Mouse (Mus musculus) hindbrain, embryonic 12.5 days (tissue): Measurements from ENCODE around the gene Fbxo6. TPM values are rescaled to one million over a fixed set of nuclear protein-coding genes. Genes with fewer than 3 reads are reported as not detected.
"Not testable (repeated sequence)": the region's sequence is repeated elsewhere in the genome, so short reads cannot be mapped to it uniquely, and the experiment has no call there.

Experiments
- ATAC-seq: fragments of 200-750 bp; cut with Nextera tagmentation; 2 replicates; pipeline ENCODE4 v1.8.0; 2017; ENCODE audit warnings: moderate TSS enrichment; ENCODE audit not compliant: low FRiP score
- H3K27ac ChIP-seq: fragments of 300-500 bp; sonication (generic); 2 replicates; pipeline ENCODE4 v1.5.1; 2016; ENCODE audit warnings: mild to moderate bottlenecking
- H3K27me3 ChIP-seq: fragments of 300-500 bp; sonication (generic); 2 replicates; pipeline ENCODE4 v1.6.1; 2016; ENCODE audit warnings: mild to moderate bottlenecking
- H3K36me3 ChIP-seq: fragments of 300-500 bp; sonication (generic); 2 replicates; pipeline ENCODE4 v1.6.1; 2016; ENCODE audit warnings: mild to moderate bottlenecking
- H3K4me1 ChIP-seq: fragments of 300-500 bp; sonication (generic); 2 replicates; pipeline ENCODE4 v1.6.1; 2016
- H3K4me2 ChIP-seq: fragments of 300-500 bp; sonication (generic); replicated peaks from 2 replicates; pipeline ENCODE4 v1.6.1; 2016; ENCODE audit warnings: mild to moderate bottlenecking
- H3K4me3 ChIP-seq: fragments of 300-500 bp; sonication (generic); 2 replicates; pipeline ENCODE4 v1.5.1; 2016; ENCODE audit warnings: mild to moderate bottlenecking
- H3K9ac ChIP-seq: fragments of 300-500 bp; sonication (generic); 2 replicates; pipeline ENCODE4 v1.6.1; 2016; ENCODE audit warnings: mild to moderate bottlenecking, moderate library complexity
- H3K9me3 ChIP-seq: fragments of 300-500 bp; sonication (generic); replicated peaks from 2 replicates; pipeline ENCODE4 v1.6.1; 2016; ENCODE audit warnings: mild to moderate bottlenecking
- WGBS: fragments of 180-500 bp; shearing (Covaris S2); methylation state at CpG from one replicate; pipeline ENCODE4 v1.1.7; 2016; 5-methylcytosine and 5-hydroxymethylcytosine counted together
- polyA plus RNA-seq: library from polyadenylated mRNA; unstranded; fragments of >200 nt; fragmentation: Nextera tagmentation; extraction: Ambion mirVana; gene quantifications from 2 replicates; pipeline ENCODE4 v1.2.1, GENCODE M21; 2016

The Fbxo6 gene
- 15.2 and 15.9 TPM in 2 replicates for polyA plus RNA-seq

GRCm38 (mm10) chr4:148151267-148152168, at the start of gene Fbxo6:
Gene Fbxo6 (minus strand): TSS chr4:148152140.
- Histone ChIP-seq H3K36me3 (peaks cover 42% of the 10 kb centered on the region), H3K27me3 (no peaks in the 10 kb centered on the region), H3K4me3 (peak within 1 kb of the TSS; percentile 48), H3K4me1 (peaks cover 18% of the 10 kb centered on the region), H3K4me2 (peak within 1 kb of the TSS; percentile 82), H3K9ac (peak within 1 kb of the TSS; percentile 64), H3K27ac (peak within 1 kb of the TSS; percentile 89), H3K9me3 (no peaks in the 10 kb centered on the region)
- 1% methylated on average over 53 of the region's 67 CpGs for WGBS
- ATAC-seq, result peak; percentile 91

- no peak overlapping the region for H3K4me3 ChIP-seq
- H3K9me3 ChIP-seq, result no peaks in the 10 kb centered on the region
- H3K4me2 ChIP-seq, result no peak overlapping the region
- H3K9ac ChIP-seq, result no peak overlapping the region
- H3K36me3 ChIP-seq, result no peaks in the 10 kb centered on the region
- ATAC-seq, result no peak
- WGBS, result 45% methylated on average over 10 of the region's 10 CpGs
- no peak overlapping the region for H3K27ac ChIP-seq
- H3K27me3 ChIP-seq, result peaks cover 8% of the 10 kb centered on the region
- H3K4me1 ChIP-seq, result peaks cover 8% of the 10 kb centered on the region; the same call in 1 of the 2 replicates
These were observed 46.8 kb upstream of the Fbxo6 start for GRCm38 (mm10) chr4:148198721-148199120.

DNA sequence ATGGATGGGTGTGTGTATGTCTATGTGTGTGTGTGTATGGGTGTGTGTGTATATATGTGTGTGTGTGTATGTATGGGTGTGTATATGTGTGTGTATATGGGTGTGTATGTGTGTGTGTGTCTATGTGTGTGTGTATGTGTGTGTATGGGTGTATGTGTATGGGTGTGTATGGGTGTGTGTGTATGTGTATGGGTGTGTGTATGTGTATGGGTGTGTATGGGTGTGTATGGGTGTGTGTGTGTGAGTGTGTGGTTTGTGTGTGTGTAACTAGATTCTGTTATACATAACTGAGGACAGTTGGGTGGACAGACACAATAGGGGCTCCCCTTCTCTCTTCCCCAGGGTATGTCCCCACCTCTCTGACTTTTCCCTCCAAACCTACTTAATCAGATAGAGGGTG, 42.5 kb upstream of the Fbxo6 start:
- Histone ChIP-seq H3K4me2 (no peak overlapping the region), H3K27ac (no peak overlapping the region), H3K4me3 (no peak overlapping the region), H3K27me3 (peaks cover 8% of the 10 kb centered on the region; the same call in 1 of the 2 replicates), H3K36me3 (no peaks in the 10 kb centered on the region), H3K9ac (no peak overlapping the region), H3K9me3 (no peaks in the 10 kb centered on the region), H3K4me1 (peaks cover 15% of the 10 kb centered on the region)
- no peak for ATAC-seq

DNA sequence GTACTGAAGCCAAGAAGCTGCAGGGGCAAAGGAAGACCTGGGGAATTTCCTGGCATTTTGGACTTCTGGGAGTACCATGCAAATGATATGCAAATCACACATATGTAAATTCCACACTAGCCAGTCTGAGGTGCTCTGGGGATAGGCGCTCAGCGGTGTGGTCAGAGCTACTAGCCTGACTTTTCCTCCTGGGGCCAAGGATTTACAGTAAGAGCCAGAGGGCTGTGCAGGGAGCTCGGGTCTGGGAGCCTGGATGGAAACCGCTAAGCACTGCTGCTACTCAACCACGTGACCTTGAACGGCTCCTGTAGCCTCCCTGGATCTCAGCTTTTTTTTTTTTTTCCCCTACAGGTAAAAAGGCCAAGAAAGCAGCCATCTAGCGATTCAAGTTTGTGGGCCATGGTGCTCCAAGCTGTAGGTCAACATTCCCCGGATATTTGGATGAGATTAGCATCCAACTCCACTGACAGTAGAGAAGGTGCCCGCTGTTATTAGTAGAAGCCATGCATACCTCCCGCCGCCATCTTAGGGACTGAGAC, 40.8 kb upstream of the Fbxo6 start:
- H3K4me3 ChIP-seq, result no peak overlapping the region
- 32% methylated on average over 11 of the region's 11 CpGs for WGBS
- peaks cover 3% of the 10 kb centered on the region; the same call in 1 of the 2 replicates for H3K27me3 ChIP-seq
- no peak overlapping the region for H3K4me2 ChIP-seq
- H3K27ac ChIP-seq, result no peak overlapping the region
- no peaks in the 10 kb centered on the region for H3K36me3 ChIP-seq
- peak; percentile 36; the same call in 1 of the 2 replicates for ATAC-seq
- peaks cover 7% of the 10 kb centered on the region for H3K4me1 ChIP-seq
- no peaks in the 10 kb centered on the region for H3K9me3 ChIP-seq
- H3K9ac ChIP-seq, result no peak overlapping the region

DNA sequence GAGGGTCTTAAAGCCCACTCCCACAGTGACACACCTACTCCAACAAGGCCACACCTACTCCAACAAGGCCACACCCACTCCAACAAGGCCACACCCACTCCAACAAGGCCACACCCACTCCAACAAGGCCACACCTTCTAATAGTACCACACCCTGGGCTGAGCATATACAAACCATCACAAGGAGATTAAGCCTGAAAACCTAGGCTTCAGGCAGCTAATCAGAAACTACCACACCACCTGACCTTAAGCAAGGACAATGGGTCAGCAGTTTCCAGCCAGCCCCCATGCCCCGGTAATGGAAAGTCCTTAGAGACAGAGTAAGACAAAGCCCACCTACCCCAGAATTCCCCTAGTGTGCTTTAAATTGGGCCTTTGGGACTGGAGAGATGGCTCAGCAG, 36.8 kb upstream of the Fbxo6 start:
- H3K9ac ChIP-seq, H3K9me3 ChIP-seq, H3K4me2 ChIP-seq, H3K27ac ChIP-seq, H3K27me3 ChIP-seq, H3K36me3 ChIP-seq, H3K4me3 ChIP-seq, ATAC-seq: not testable (repeated sequence)
- 90% methylated on average over 1 of the region's 1 CpGs for WGBS
- H3K4me1 ChIP-seq, result peaks cover 12% of the 10 kb centered on the region

DNA sequence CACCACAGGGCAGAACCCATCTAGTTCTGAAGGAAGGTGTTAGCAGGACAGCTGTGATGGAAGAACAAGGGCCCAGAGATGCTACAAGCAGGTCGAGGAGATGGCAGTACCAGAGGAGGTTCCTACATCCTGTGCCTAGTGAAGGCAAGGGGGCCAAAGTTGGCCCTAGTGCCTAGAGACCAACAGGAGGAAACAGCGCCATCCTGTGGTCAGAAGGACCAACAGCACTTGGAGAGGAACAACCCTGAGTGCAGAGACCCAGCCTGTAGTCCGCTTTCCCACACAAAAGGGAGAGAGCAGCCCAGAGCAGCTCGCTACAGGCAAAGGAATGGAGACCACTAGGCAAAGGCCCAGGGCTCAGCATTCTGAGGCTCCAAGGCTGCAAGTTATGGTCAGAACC, 33.9 kb upstream of the Fbxo6 start:
- H3K9me3 ChIP-seq, result no peaks in the 10 kb centered on the region
- no peak overlapping the region for H3K9ac ChIP-seq
- no peak overlapping the region for H3K4me2 ChIP-seq
- peaks cover 9% of the 10 kb centered on the region; the same call in 1 of the 2 replicates for H3K27me3 ChIP-seq
- no peak overlapping the region for H3K27ac ChIP-seq
- H3K4me1 ChIP-seq, result peaks cover 11% of the 10 kb centered on the region
- H3K4me3 ChIP-seq, result no peak overlapping the region
- ATAC-seq, result no peak
- H3K36me3 ChIP-seq, result no peaks in the 10 kb centered on the region
- WGBS, result 71% methylated on average over 4 of the region's 4 CpGs

DNA sequence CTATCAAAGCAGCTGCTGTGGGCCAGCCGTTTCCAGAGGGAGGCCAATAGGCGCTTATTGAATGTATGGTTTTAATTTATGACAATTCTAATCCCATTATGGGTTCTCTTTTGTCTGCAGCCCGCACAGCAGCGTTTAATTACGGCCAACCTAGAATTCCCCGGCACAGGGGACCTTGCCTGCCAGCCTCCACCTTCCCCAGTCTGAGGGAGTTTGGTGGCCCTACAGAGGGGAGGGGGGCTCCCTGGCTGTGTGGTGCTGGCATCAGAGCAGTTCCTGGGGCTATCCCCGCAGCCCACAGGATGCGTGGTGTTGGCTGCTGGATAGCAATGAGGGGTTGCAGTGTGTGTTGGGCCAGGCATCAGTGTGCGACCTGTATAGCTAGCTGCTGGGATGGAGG, 32.6 kb upstream of the Fbxo6 start:
- Histone ChIP-seq H3K27me3 (peaks cover 9% of the 10 kb centered on the region; the same call in 1 of the 2 replicates), H3K4me2 (no peak overlapping the region), H3K9ac (no peak overlapping the region), H3K4me1 (peaks cover 11% of the 10 kb centered on the region), H3K9me3 (no peaks in the 10 kb centered on the region), H3K36me3 (no peaks in the 10 kb centered on the region), H3K27ac (no peak overlapping the region), H3K4me3 (no peak overlapping the region)
- ATAC-seq, result 0 out of 2 replicates have a peak, but pooled peaks have one; percentile 17
- WGBS, result 45% methylated on average over 9 of the region's 9 CpGs

- Histone ChIP-seq H3K27me3 (peaks cover 15% of the 10 kb centered on the region; the same call in 1 of the 2 replicates), H3K4me3 (no peak overlapping the region)
- 45% methylated on average over 8 of the region's 8 CpGs for WGBS
These were observed 30.4 kb upstream of the Fbxo6 start for GRCm38 (mm10) chr4:148182363-148182762.

DNA sequence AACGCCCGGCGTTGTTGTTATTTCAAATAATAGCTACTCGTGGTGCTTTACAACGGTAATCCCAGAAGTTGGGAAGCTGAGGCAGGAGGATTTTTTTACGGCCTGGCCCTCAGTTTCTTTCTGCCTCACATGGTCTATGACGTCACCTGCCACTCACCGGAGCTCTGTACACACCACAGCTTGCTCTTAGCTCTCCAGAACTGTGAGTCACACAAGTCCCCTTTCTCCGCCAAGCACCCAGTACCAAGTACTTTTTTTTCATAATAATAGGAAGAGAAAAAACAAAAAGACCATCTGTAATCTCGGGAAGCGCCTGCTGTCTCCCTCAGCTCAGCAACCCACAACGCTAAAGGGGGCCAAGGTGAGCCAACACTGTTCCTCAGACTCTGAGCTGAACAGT, 29.5 kb upstream of the Fbxo6 start:
- Histone ChIP-seq H3K27me3 (peaks cover 16% of the 10 kb centered on the region), H3K4me2 (no peak overlapping the region), H3K4me3 (no peak overlapping the region), H3K36me3 (no peaks in the 10 kb centered on the region), H3K9ac (no peak overlapping the region), H3K4me1 (peaks cover 15% of the 10 kb centered on the region), H3K9me3 (no peaks in the 10 kb centered on the region), H3K27ac (no peak overlapping the region)
- WGBS, result 88% methylated on average over 12 of the region's 12 CpGs
- no peak for ATAC-seq

More at GRCm38 (mm10) chr4:148182363-148182762, 30.4 kb upstream of the Fbxo6 start:
- Histone ChIP-seq H3K36me3 (no peaks in the 10 kb centered on the region), H3K9ac (no peak overlapping the region), H3K9me3 (no peaks in the 10 kb centered on the region), H3K4me1 (peaks cover 15% of the 10 kb centered on the region), H3K27ac (no peak overlapping the region), H3K4me2 (no peak overlapping the region)
- no peak for ATAC-seq

DNA sequence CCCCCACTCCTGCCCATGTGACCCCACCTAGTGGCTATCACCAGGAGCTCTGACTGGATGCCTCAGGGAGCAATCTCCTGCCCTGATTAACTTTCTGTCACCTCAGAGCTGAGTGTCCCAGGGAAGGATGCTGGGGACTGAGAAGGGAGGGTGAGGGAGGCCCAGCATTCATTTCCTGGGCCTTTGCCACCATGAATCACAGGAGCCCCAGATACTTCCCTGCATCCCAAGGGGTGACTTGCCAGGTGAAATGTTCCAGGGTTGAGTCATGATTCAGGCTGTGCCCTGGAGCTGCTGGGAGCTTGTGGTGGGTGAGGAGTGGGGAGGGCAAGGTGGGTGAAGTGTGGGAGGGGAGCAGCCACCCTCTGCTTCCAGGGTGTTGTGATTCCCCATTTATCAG, 25.8 kb upstream of the Fbxo6 start:
- no peaks in the 10 kb centered on the region for H3K9me3 ChIP-seq
- H3K9ac ChIP-seq, result no peak overlapping the region
- H3K4me1 ChIP-seq, result peaks cover 26% of the 10 kb centered on the region
- H3K27ac ChIP-seq, result no peak overlapping the region; the same call in 1 of the 2 replicates
- H3K27me3 ChIP-seq, result peaks cover 43% of the 10 kb centered on the region
- ATAC-seq, result no peak
- no peaks in the 10 kb centered on the region for H3K36me3 ChIP-seq
- H3K4me2 ChIP-seq, result no peak overlapping the region
- no peak overlapping the region for H3K4me3 ChIP-seq

DNA sequence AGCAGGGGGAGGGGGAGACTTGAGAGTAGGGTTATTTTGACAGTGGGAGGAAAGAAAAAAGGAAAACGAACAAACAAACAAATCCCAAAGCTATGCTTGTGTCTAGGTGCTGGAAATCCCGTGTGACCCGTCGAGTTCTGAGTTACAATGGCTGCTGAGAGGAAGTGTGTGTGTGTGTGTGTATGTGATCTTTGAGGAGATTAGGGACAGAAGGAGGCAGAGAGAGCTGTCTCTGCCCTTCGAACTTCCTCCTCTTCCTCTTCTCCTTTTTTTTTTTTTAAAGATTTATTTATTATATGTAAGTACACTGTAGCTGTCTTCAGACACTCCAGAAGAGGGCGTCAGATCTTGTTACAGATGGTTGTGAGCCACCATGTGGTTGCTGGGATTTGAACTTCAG, 24.7 kb upstream of the Fbxo6 start:
- not testable (repeated sequence) for H3K4me3 ChIP-seq, H3K9me3 ChIP-seq, H3K9ac ChIP-seq, H3K36me3 ChIP-seq, ATAC-seq, H3K27ac ChIP-seq, H3K4me2 ChIP-seq
- 71% methylated on average over 5 of the region's 6 CpGs for WGBS
- peaks cover 22% of the 10 kb centered on the region for H3K4me1 ChIP-seq
- peaks cover 50% of the 10 kb centered on the region for H3K27me3 ChIP-seq

GRCm38 (mm10) chr4:148174495-148174862, 22.5 kb upstream of the Fbxo6 start:
- H3K36me3 ChIP-seq, result no peaks in the 10 kb centered on the region
- peak overlapping the region; percentile 44 for H3K4me2 ChIP-seq
- no peak for ATAC-seq
- peaks cover 65% of the 10 kb centered on the region for H3K27me3 ChIP-seq
- H3K27ac ChIP-seq, result peak overlapping the region; percentile 79
- H3K9me3 ChIP-seq, result no peaks in the 10 kb centered on the region
- H3K4me3 ChIP-seq, result no peak overlapping the region
- 12% methylated on average over 12 of the region's 12 CpGs for WGBS
- no peak overlapping the region for H3K9ac ChIP-seq
- H3K4me1 ChIP-seq, result peaks cover 22% of the 10 kb centered on the region
